Mouse (Mus musculus) kidney, adult 2 months (tissue): Measurements from ENCODE around the gene Foxp2. TPM values are rescaled to one million over a fixed set of nuclear protein-coding genes. Genes with fewer than 3 reads are reported as not detected.

Experiments used
- DNase-seq: peaks from one replicate; pipeline ENCODE4 v3.0.0; 2021
- H3K27ac ChIP-seq: fragments of 200-500 bp; 2 replicates; pipeline ENCODE4 v1.5.1; 2012; ENCODE audit warnings: low read depth, low read length, control low read depth, inconsistent platforms; ENCODE audit not compliant: insufficient read depth
- H3K27me3 ChIP-seq: fragments of 200-500 bp; replicated peaks from 2 replicates; pipeline ENCODE4 v1.6.1; 2012; ENCODE audit warnings: mild to moderate bottlenecking, moderate library complexity, low read length, inconsistent platforms; ENCODE audit not compliant: control insufficient read depth, insufficient read depth
- H3K36me3 ChIP-seq: fragments of 200-500 bp; 2 replicates; pipeline ENCODE4 v1.6.1; 2012; ENCODE audit warnings: mild to moderate bottlenecking, moderate library complexity, low read length, inconsistent platforms; ENCODE audit not compliant: control insufficient read depth, insufficient read depth
- H3K4me1 ChIP-seq: fragments of 200-500 bp; 2 replicates; pipeline ENCODE4 v1.6.1; 2011; ENCODE audit warnings: low read length; ENCODE audit not compliant: control insufficient read depth, insufficient read depth
- H3K4me3 ChIP-seq: fragments of 200-500 bp; 2 replicates; pipeline ENCODE4 v1.5.1; 2011; ENCODE audit warnings: mild to moderate bottlenecking, low read depth, low read length, control low read depth; ENCODE audit not compliant: insufficient read depth
- CTCF ChIP-seq: fragments of 200-500 bp; conservative IDR thresholded peaks from 2 replicates; pipeline ENCODE4 v1.5.1; 2011; ENCODE audit warnings: low read depth, mild to moderate bottlenecking, control low read depth, low read length, moderate library complexity, mixed read lengths; ENCODE audit not compliant: insufficient read depth, insufficient read length
- POLR2A ChIP-seq: fragments of 200-500 bp; IDR thresholded peaks from one replicate; pipeline ENCODE4 v1.6.1; 2011; ENCODE audit warnings: low read depth, low read length, control low read depth
- WGBS: fragments of 180-500 bp; shearing (Covaris S2); methylation state at CpG from one replicate; pipeline ENCODE4 v1.1.7; 2018; 5-methylcytosine and 5-hydroxymethylcytosine counted together
- polyA plus RNA-seq: library from polyadenylated mRNA; depleted of rRNA; stranded (reverse); fragments of >200 nt; gene quantifications from 2 replicates; pipeline ENCODE4 v1.2.3, GENCODE M21; 2012

The Foxp2 gene
- polyA plus RNA-seq, 1 experiment = 0.69 TPM

GRCm38 (mm10) chr6:15370827-15371226 lies 469.7 kb downstream of the Foxp2 start:
- Histone ChIP-seq H3K27ac (no peak overlapping the region), H3K4me1 (no peaks in the 10 kb centered on the region), H3K4me3 (no peak overlapping the region), H3K27me3 (no peaks in the 10 kb centered on the region), H3K36me3 (no peaks in the 10 kb centered on the region)
- no peak for DNase-seq
- TF ChIP-seq POLR2A = no peak
- no peak for TF ChIP-seq CTCF
- WGBS = 86% methylated on average over 4 of the region's 4 CpGs

DNA sequence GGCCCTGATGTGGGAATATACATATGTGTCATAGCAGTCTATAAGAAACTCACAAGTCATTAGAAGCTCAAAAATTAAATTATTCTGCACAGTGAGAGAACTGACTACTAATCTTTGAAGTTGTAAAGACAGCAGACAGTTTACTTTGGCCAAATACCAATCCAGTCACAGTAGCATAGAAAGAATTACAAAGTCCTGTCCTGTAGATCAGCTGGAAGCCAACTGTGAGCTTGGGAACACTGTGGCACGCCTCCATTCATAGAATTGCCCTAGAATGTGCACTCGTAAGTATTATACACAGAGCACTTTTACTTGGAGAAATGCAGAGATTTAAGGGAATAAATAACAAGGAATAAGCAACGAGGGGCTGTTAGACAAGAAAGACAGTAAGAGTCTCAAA lies 472.5 kb downstream of the Foxp2 start:
- peak; percentile 25 for DNase-seq
- no peaks in the 10 kb centered on the region for H3K27me3 ChIP-seq
- WGBS = 72% methylated on average over 3 of the region's 3 CpGs
- H3K27ac ChIP-seq = no peak overlapping the region
- no peak for TF ChIP-seq POLR2A
- no peak overlapping the region for H3K4me3 ChIP-seq
- H3K36me3 ChIP-seq = no peaks in the 10 kb centered on the region
- H3K4me1 ChIP-seq = peaks cover 4% of the 10 kb centered on the region; the same call in 1 of the 2 replicates

GRCm38 (mm10) chr6:15378261-15378660 lies 477.1 kb downstream of the Foxp2 start:
- TF ChIP-seq CTCF (no peak), POLR2A (no peak)
- no peak overlapping the region for H3K4me3 ChIP-seq
- H3K4me1 ChIP-seq = peaks cover 6% of the 10 kb centered on the region; the same call in 1 of the 2 replicates
- H3K27ac ChIP-seq = no peak overlapping the region
- no peaks in the 10 kb centered on the region for H3K36me3 ChIP-seq
- H3K27me3 ChIP-seq = no peaks in the 10 kb centered on the region
- 23% methylated on average over 5 of the region's 5 CpGs for WGBS
- peak; percentile 79 for DNase-seq

GRCm38 (mm10) chr6:15396462-15396861 lies 495.3 kb downstream of the Foxp2 start:
- no peak for DNase-seq
- WGBS = 58% methylated on average over 6 of the region's 6 CpGs
- no peaks in the 10 kb centered on the region for H3K36me3 ChIP-seq
- H3K27me3 ChIP-seq = no peaks in the 10 kb centered on the region
- no peak overlapping the region for H3K27ac ChIP-seq
- H3K4me3 ChIP-seq = no peak overlapping the region
- no peaks in the 10 kb centered on the region for H3K4me1 ChIP-seq
- TF ChIP-seq CTCF = no peak
- no peak for TF ChIP-seq POLR2A

- DNase-seq = no peak
- TF ChIP-seq CTCF (no peak), POLR2A (no peak)
- Histone ChIP-seq H3K4me3 (no peak overlapping the region), H3K4me1 (no peaks in the 10 kb centered on the region), H3K27me3 (no peaks in the 10 kb centered on the region), H3K36me3 (no peaks in the 10 kb centered on the region), H3K27ac (no peak overlapping the region)
- 63% methylated on average over 5 of the region's 5 CpGs for WGBS
These were observed 496.3 kb downstream of the Foxp2 start for GRCm38 (mm10) chr6:15397485-15397884.

DNA sequence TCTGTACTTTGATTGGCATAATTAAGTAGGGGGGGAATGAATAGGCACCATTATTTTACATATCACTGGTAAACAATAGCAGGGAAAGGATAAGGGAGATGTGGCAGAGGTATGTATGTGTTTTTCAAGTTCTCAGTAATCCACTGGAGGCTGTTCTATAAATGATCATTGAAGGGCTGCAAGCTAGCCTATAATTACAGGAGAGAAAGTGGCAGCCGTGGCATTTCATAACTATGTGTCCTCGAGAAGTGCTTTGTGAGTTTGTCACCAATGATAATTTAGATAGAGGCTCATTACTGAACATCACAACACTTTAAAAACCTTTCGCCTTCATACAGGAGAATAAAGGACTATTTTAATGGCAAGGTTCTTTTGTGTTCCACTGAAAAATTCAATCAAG lies 500.0 kb downstream of the Foxp2 start:
- DNase-seq = no peak
- no peaks in the 10 kb centered on the region for H3K4me1 ChIP-seq
- H3K4me3 ChIP-seq = no peak overlapping the region
- no peak for TF ChIP-seq POLR2A
- TF ChIP-seq CTCF = no peak
- WGBS = 87% methylated on average over 3 of the region's 3 CpGs
- no peak overlapping the region for H3K27ac ChIP-seq
- H3K36me3 ChIP-seq = no peaks in the 10 kb centered on the region
- no peaks in the 10 kb centered on the region for H3K27me3 ChIP-seq

- 65% methylated on average over 4 of the region's 4 CpGs for WGBS
- TF ChIP-seq POLR2A = no peak
- no peak for TF ChIP-seq CTCF
- Histone ChIP-seq H3K4me3 (no peak overlapping the region), H3K36me3 (no peaks in the 10 kb centered on the region), H3K27me3 (no peaks in the 10 kb centered on the region), H3K4me1 (no peaks in the 10 kb centered on the region), H3K27ac (no peak overlapping the region)
- DNase-seq = no peak
These were observed 500.9 kb downstream of the Foxp2 start for GRCm38 (mm10) chr6:15402026-15402425.

DNA sequence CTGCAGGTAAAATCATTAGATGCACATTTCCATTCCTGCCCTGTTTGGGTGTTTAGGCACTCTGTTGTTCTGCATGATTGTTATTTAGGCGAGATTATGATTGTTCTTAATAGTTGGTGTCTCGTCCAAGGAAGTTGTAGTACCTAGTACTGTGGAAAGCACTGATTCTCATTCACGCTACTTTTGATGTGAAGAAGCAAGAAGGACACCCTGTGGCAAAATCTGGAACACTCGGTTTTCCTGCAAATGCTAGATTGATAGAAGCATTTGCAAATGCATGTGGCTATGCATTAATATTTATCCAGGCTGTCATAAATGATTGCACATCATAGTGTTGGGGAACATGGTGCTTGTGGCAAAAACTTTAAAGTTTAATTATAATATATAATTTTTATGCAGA lies 514.0 kb downstream of the Foxp2 start:
- H3K4me1 ChIP-seq = no peaks in the 10 kb centered on the region
- H3K27me3 ChIP-seq = 0 out of 2 replicates have a peak, but pooled peaks cover 2% of the 10 kb centered on the region
- no peaks in the 10 kb centered on the region for H3K36me3 ChIP-seq
- no peak overlapping the region for H3K4me3 ChIP-seq
- no peak overlapping the region for H3K27ac ChIP-seq
- DNase-seq = peak; percentile 21
- WGBS = 41% methylated on average over 4 of the region's 4 CpGs
- TF ChIP-seq POLR2A = no peak
- no peak for TF ChIP-seq CTCF
